35 mouse cellular contexts compared by ENCODE assay signal in genomic region chr2:77931958-77932357, GRCm38 (mm10).
"Had no signal": no experiment of that assay in that cellular context is flagged by ENCODE, and none has a peak within 500 bp of the region (broad histone marks: within the 10 kb centered on the region; RNA-seq: fewer than 3 reads in every experiment).

No protein-coding gene starts in this region.

- H3K4me1 ChIP-seq: heart, embryonic 10.5 days; heart, embryonic 12.5 days; heart, embryonic 13.5 days; heart, embryonic 15.5 days; hindbrain, embryonic 10.5 days; hindbrain, embryonic 12.5 days; hindbrain, embryonic 13.5 days; hindbrain, embryonic 15.5 days; intestine, embryonic 15.5 days; kidney, embryonic 15.5 days had no signal

- H3K9me3 ChIP-seq: heart, embryonic 10.5 days; heart, embryonic 12.5 days; heart, embryonic 13.5 days; heart, embryonic 15.5 days; hindbrain, embryonic 10.5 days; hindbrain, embryonic 12.5 days; hindbrain, embryonic 13.5 days; hindbrain, embryonic 15.5 days; intestine, embryonic 15.5 days; kidney, embryonic 15.5 days had no signal

- H3K27me3 ChIP-seq: heart, embryonic 12.5 days; heart, embryonic 13.5 days; heart, embryonic 15.5 days; hindbrain, embryonic 12.5 days; hindbrain, embryonic 13.5 days; hindbrain, embryonic 15.5 days; intestine, embryonic 15.5 days; kidney, embryonic 15.5 days had no signal

- H3K4me3 ChIP-seq: heart, embryonic 10.5 days; heart, embryonic 12.5 days; heart, embryonic 13.5 days; heart, embryonic 15.5 days; hindbrain, embryonic 10.5 days; hindbrain, embryonic 12.5 days; hindbrain, embryonic 13.5 days; hindbrain, embryonic 15.5 days; intestine, embryonic 15.5 days; kidney, embryonic 15.5 days; layer of hippocampus, adult 2 months; left cerebral cortex, adult 2 months had no signal

- H3K27ac ChIP-seq: heart, embryonic 10.5 days; heart, embryonic 13.5 days; heart, embryonic 15.5 days; hindbrain, embryonic 10.5 days; hindbrain, embryonic 12.5 days; hindbrain, embryonic 13.5 days; hindbrain, embryonic 14.5 days; hindbrain, embryonic 15.5 days; hindbrain, postnatal 0 days; intestine, embryonic 15.5 days; kidney, embryonic 15.5 days; kidney, postnatal 0 days; layer of hippocampus, adult 2 months; left cerebral cortex, adult 2 months had no signal

- ATAC-seq: hindbrain, embryonic 16.5 days; hindbrain, postnatal 0 days; inflammation-experienced regulatory T-cells, adult 6 months; intestine, embryonic 15.5 days; intestine, embryonic 16.5 days; intestine, postnatal 0 days had no signal

- H3K4me2 ChIP-seq: heart, embryonic 11.5 days; heart, embryonic 12.5 days; heart, embryonic 13.5 days; heart, embryonic 15.5 days; hindbrain, embryonic 12.5 days; hindbrain, embryonic 13.5 days; hindbrain, embryonic 14.5 days; hindbrain, embryonic 15.5 days; intestine, embryonic 15.5 days; kidney, embryonic 15.5 days had no signal

- DNase-seq: heart, postnatal 14 days; heart, postnatal 36 days; heart, postnatal 4 days; kidney, adult 11 months; kidney, adult 18-20 months; kidney, adult 2 months; kidney, adult 8-10 months; kidney, adult 9 months; kidney, postnatal 10 days; kidney, postnatal 14 days; kidney, postnatal 25 days; kidney, postnatal 36 days; kidney, postnatal 4 days; layer of hippocampus, adult 9-11 months; layer of hippocampus, postnatal 36 days had no signal

- H3K9ac ChIP-seq: heart, embryonic 12.5 days; heart, embryonic 13.5 days; heart, embryonic 15.5 days; hindbrain, embryonic 12.5 days; hindbrain, embryonic 13.5 days; hindbrain, embryonic 14.5 days; hindbrain, embryonic 15.5 days; intestine, embryonic 15.5 days; kidney, embryonic 15.5 days had no signal
